Mouse (Mus musculus): ENCODE measurements around the gene Lonp1. TPM values are rescaled to one million over a fixed set of nuclear protein-coding genes. Genes with fewer than 3 reads are reported as not detected.
"Not testable (repeated sequence)": the region's sequence is repeated elsewhere in the genome, so short reads cannot be mapped to it uniquely, and the experiment has no call there.

The Lonp1 gene
- polyA plus RNA-seq, 1 experiment from 2014 or later, result 40.7 TPM

DNA sequence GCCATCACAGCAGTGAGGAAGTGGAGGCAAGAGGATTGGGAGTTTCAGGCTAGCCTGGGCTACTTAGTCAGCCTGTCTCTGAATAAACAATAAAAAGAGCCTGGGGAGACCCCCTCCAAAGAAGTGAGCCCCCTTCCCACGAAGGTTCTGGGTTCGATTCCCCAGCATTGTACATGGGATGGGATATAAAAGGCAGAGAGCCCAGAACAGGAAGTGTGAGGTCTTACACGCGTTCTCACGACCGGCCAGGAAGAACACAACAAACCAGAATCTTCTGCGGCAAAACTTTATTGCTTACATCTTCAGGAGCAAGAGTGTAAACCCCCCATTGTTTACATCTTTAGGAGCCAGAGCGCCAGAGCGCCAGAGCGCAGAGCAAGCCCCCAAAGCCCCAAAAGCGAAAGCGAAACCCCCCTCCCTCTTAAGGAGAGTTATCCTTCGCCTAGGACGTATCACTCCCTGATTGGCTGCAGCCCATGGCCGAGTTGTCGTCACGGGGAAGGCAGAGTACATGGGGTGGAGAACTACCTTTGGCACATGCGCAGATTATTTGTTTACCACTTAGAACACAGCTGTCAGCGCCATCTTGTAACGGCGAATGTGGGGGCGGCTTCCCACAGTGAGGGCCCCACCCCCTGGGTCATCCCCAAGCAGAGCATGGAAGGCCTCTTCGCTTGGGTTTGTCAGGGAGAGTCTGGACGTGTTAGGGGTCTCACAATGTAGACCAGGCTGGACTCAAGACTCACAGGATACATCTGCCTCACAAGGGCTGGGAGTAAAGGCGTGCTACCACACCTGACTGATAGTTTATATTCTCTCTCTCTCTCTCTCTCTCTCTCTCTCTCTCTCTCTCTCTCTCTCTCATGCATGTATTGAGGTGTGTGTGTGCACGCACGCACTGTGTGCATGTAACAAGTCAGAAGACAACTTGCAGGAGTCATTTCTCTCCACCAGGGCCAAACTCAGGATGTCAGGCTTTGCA is 3.4 kb upstream of the Lonp1 start:
- H3K36me3 ChIP-seq (ENCODE audit: control insufficient read depth, insufficient read depth, low read length); H3K4me2 ChIP-seq (ENCODE audit: low read depth, low read length); H3K4me3 ChIP-seq (ENCODE audit: low read depth, low read length); H3K9ac ChIP-seq (replicated peaks; ENCODE audit: low read depth, low read length); H3K27ac ChIP-seq (ENCODE audit: low read depth, low read length); H3K9me3 ChIP-seq (ENCODE audit: control insufficient read depth, low read length); ATAC-seq (ENCODE audit: low read depth); H3K27me3 ChIP-seq (ENCODE audit: control insufficient read depth, insufficient read depth, low read length): not testable (repeated sequence)
- peaks cover 13% of the 10 kb centered on the region; the same call in 1 of the 2 replicates for H3K4me1 ChIP-seq (ENCODE audit: control insufficient read depth, insufficient read depth, low read length)
- WGBS, result 89% methylated on average over 27 of the region's 27 CpGs

DNA sequence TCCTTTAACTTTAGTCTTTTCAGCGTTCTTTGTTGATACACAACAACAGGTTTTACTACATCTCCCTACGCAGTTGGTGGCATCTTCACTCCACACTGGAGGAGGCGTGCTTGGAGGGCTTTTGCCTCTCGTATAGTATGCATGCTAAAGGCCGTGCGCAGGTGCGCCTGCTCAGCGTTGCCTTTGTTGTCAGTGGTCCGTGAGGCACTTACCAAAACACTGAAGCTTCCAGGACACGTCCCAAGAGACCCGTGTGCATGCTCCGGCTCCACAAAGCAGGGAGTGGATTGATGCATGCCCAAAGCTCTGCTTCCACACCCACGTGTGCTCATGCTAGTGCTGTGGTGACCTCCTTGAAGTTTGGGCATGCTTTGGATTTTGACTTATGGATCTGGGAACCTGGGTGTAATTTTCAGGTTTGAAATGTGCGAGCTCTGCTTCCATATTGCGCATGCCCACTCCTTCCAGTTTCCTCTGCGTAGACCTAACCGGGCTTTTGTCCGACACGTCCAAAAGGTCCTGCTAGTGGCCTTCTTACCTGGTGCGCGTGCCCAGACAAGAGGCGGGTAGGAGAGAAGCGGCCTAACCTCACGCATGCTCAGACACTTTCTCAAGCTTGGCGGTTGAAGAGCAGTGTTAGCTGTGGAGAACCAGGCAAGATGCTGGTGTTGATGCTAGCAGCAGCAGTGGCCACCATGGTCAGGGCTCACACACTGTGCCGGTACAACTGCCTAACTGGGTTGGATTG is 1.0 kb upstream of the Lonp1 start, which contains the start of gene Catsperd:
TSS of gene Catsperd (plus strand) at position 614 of the 748 bp plus-strand sequence.
- H3K27ac ChIP-seq (ENCODE audit: low read depth, low read length), result peak within 1 kb of the TSS; percentile 72
- H3K9me3 ChIP-seq (ENCODE audit: control insufficient read depth, low read length), result no peaks in the 10 kb centered on the region
- peak within 1 kb of the TSS; percentile 82 for H3K4me3 ChIP-seq (ENCODE audit: low read depth, low read length)
- 0 out of 2 replicates have a peak, but pooled peaks cover 2% of the 10 kb centered on the region for H3K36me3 ChIP-seq (ENCODE audit: control insufficient read depth, insufficient read depth, low read length)
- peaks cover 18% of the 10 kb centered on the region; the same call in 1 of the 2 replicates for H3K4me1 ChIP-seq (ENCODE audit: control insufficient read depth, insufficient read depth, low read length)
- no peaks in the 10 kb centered on the region for H3K27me3 ChIP-seq (ENCODE audit: control insufficient read depth, insufficient read depth, low read length)
- ATAC-seq (ENCODE audit: low read depth), result peak; percentile 62
- H3K4me2 ChIP-seq (ENCODE audit: low read depth, low read length), result peak within 1 kb of the TSS; percentile 97
- peak within 1 kb of the TSS; percentile 86; the same call in 1 of the 2 replicates for H3K9ac ChIP-seq (replicated peaks; ENCODE audit: low read depth, low read length)
- WGBS, result 13% methylated on average over 26 of the region's 26 CpGs

DNA sequence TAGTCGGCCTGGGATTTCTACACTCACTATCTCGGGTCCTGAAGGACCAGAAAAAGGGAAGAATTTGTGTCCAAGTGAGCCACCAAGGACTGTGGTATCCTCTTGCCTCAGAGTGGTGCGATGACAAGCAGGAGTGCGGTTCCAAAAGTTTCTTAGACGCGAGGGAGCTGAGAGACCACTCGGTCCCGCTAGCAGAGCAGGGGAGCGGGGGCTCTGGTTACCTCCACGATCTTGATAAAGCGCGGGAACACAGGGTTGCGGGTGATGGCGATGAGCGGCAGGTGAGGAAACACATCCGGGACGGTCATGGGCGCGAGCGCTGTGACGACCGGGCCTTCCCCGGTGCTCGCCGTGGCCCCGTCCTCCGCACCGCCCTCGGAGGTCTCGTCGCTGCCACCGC is 427 bp downstream of the Lonp1 start:
- Histone ChIP-seq H3K36me3 (ENCODE audit: control insufficient read depth, insufficient read depth, low read length) (peaks cover 13% of the 10 kb centered on the region; the same call in 1 of the 2 replicates), H3K4me2 (ENCODE audit: low read depth, low read length) (peak overlapping the region; percentile 97), H3K27me3 (ENCODE audit: control insufficient read depth, insufficient read depth, low read length) (no peaks in the 10 kb centered on the region), H3K27ac (ENCODE audit: low read depth, low read length) (peak overlapping the region; percentile 72), H3K4me3 (ENCODE audit: low read depth, low read length) (peak overlapping the region; percentile 82), H3K4me1 (ENCODE audit: control insufficient read depth, insufficient read depth, low read length) (peaks cover 18% of the 10 kb centered on the region; the same call in 1 of the 2 replicates), H3K9ac (replicated peaks; ENCODE audit: low read depth, low read length) (peak overlapping the region; percentile 86), H3K9me3 (ENCODE audit: control insufficient read depth, low read length) (no peaks in the 10 kb centered on the region)
- WGBS, result 2% methylated on average over 32 of the region's 32 CpGs
- no peak for ATAC-seq (ENCODE audit: low read depth)

DNA sequence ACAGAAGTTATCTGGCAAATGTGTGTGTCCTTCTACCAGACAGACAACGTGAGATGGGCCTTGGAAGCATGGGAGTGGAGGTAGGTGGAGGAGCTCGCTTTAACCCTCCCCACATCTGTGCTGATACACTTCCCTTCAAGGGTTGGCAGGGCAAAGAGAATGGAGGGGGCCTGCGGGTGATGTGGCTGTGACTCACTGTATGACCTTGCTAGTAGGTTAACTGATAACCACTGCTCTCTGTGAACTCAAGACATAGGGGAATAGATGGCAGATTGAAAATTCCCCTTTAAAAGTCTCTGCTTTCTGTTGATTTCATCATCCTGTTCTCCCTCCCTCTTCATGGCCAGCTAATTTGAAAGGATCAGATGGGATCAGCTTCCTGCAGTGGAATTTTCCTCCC is 1.2 kb downstream of the Lonp1 start:
- Histone ChIP-seq H3K9me3 (ENCODE audit: control insufficient read depth, low read length) (no peaks in the 10 kb centered on the region), H3K4me2 (ENCODE audit: low read depth, low read length) (peak overlapping the region; percentile 97; the same call in 1 of the 2 replicates), H3K27me3 (ENCODE audit: control insufficient read depth, insufficient read depth, low read length) (no peaks in the 10 kb centered on the region), H3K4me1 (ENCODE audit: control insufficient read depth, insufficient read depth, low read length) (peaks cover 18% of the 10 kb centered on the region; the same call in 1 of the 2 replicates), H3K36me3 (ENCODE audit: control insufficient read depth, insufficient read depth, low read length) (peaks cover 16% of the 10 kb centered on the region), H3K4me3 (ENCODE audit: low read depth, low read length) (no peak overlapping the region), H3K27ac (ENCODE audit: low read depth, low read length) (no peak overlapping the region), H3K9ac (replicated peaks; ENCODE audit: low read depth, low read length) (no peak overlapping the region)
- no peak for ATAC-seq (ENCODE audit: low read depth)
- WGBS, result 90% methylated on average over 3 of the region's 3 CpGs

DNA sequence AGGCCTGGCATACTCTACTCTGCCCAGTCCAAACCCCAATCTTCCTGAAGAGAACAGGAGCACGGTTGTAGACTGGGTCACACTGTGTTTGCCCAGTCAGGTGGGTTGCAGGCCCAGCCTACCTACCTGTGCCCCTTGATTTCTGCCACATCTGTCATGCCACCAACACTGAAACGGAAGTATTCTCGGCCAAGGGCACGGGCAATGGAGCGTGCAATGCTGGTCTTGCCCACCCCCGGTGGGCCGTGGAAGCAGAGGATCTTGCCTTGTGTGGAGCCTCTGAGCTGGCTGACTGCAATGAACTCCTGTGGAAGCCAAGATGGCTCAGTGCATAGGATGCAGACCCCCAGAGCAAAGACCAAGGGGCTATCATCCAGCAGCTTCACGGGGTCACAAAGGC is 9.1 kb downstream of the Lonp1 start:
- Histone ChIP-seq H3K9ac (replicated peaks; ENCODE audit: low read depth, low read length) (no peak overlapping the region), H3K27ac (ENCODE audit: low read depth, low read length) (no peak overlapping the region), H3K9me3 (ENCODE audit: control insufficient read depth, low read length) (no peaks in the 10 kb centered on the region), H3K27me3 (ENCODE audit: control insufficient read depth, insufficient read depth, low read length) (no peaks in the 10 kb centered on the region), H3K4me3 (ENCODE audit: low read depth, low read length) (no peak overlapping the region), H3K4me2 (ENCODE audit: low read depth, low read length) (no peak overlapping the region), H3K36me3 (ENCODE audit: control insufficient read depth, insufficient read depth, low read length) (peaks cover 74% of the 10 kb centered on the region), H3K4me1 (ENCODE audit: control insufficient read depth, insufficient read depth, low read length) (peaks cover 10% of the 10 kb centered on the region)
- no peak for ATAC-seq (ENCODE audit: low read depth)
- WGBS, result 89% methylated on average over 8 of the region's 8 CpGs

DNA sequence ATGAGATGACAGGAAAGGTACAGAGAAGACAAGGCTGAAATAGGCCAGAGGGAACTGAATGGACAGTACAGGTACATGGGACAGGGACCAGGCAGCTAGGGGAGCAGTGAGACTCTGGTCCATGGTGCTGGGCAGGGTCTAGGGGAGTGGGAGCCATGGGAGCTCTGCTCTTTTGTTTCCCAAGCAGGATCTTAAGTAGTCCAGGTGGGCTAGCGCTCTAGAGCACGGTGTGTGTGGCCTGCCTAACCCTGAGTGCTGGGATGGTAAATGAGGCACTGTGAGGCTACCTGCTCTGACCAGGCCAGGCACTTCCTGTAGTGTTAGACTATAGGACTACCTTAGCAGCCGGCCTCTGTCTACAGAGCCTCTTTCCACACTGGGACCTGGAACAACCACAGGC is 10.0 kb downstream of the Lonp1 start:
- Histone ChIP-seq H3K4me1 (ENCODE audit: control insufficient read depth, insufficient read depth, low read length) (peaks cover 10% of the 10 kb centered on the region), H3K4me3 (ENCODE audit: low read depth, low read length) (no peak overlapping the region), H3K4me2 (ENCODE audit: low read depth, low read length) (no peak overlapping the region), H3K9me3 (ENCODE audit: control insufficient read depth, low read length) (no peaks in the 10 kb centered on the region), H3K27ac (ENCODE audit: low read depth, low read length) (no peak overlapping the region), H3K27me3 (ENCODE audit: control insufficient read depth, insufficient read depth, low read length) (no peaks in the 10 kb centered on the region), H3K9ac (replicated peaks; ENCODE audit: low read depth, low read length) (no peak overlapping the region), H3K36me3 (ENCODE audit: control insufficient read depth, insufficient read depth, low read length) (peaks cover 66% of the 10 kb centered on the region)
- 91% methylated on average over 3 of the region's 3 CpGs for WGBS
- no peak for ATAC-seq (ENCODE audit: low read depth)

DNA sequence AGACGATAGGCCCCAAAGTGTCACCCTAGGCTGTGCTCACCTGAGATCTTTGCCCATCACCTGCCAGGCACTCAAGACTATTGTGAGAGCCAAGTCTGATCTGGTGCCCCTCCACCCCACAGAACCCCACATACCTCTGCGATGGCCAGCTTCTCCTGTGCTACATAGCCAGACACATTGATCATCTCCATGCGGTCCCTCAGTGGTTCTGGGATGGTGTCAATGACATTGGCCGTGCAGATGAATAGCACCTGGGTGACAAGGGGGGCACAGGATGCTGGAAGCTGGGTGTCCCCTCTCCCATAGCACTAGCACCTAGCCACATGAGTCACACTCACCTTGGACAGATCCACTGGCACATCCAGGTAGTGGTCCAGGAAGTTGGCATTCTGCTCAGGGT is 10.9 kb downstream of the Lonp1 start:
- Histone ChIP-seq H3K4me2 (ENCODE audit: low read depth, low read length) (no peak overlapping the region), H3K9ac (replicated peaks; ENCODE audit: low read depth, low read length) (no peak overlapping the region), H3K4me3 (ENCODE audit: low read depth, low read length) (no peak overlapping the region), H3K36me3 (ENCODE audit: control insufficient read depth, insufficient read depth, low read length) (peaks cover 64% of the 10 kb centered on the region), H3K4me1 (ENCODE audit: control insufficient read depth, insufficient read depth, low read length) (peaks cover 10% of the 10 kb centered on the region), H3K9me3 (ENCODE audit: control insufficient read depth, low read length) (no peaks in the 10 kb centered on the region), H3K27me3 (ENCODE audit: control insufficient read depth, insufficient read depth, low read length) (no peaks in the 10 kb centered on the region), H3K27ac (ENCODE audit: low read depth, low read length) (no peak overlapping the region)
- ATAC-seq (ENCODE audit: low read depth), result no peak
- 95% methylated on average over 4 of the region's 4 CpGs for WGBS

DNA sequence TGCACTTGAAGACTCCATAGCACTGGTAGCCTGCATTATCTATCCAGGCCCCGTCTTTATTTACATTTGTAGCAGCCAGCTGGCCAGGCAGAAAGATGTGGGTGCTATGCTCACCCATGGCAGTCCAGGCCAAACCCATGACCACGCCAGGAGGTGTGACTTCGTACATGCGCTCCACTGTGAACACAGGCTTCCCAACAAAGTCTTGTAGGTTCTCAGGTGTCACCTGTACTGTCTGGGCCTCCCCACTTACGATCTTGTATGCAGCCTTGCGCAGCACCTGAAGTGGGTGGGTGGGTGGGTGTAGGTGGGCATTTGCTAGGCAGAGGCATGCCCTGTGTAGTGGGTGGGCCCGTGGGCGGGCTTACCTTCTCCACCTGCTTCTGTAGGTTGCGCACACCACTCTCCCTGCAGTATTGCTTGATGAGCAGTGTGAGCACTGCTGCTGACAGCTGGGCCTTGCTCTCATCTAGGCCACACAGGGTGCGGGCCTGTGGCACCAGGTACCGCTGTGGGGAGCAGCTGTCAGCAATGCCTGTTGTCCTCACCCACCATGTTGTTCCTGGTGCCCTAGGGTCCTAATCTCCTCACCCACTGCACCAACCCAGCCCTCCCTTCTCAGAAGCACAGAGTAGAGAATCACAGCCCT is 11.4 kb downstream of the Lonp1 start:
- no peak overlapping the region for H3K4me3 ChIP-seq (ENCODE audit: low read depth, low read length)
- H3K9ac ChIP-seq (replicated peaks; ENCODE audit: low read depth, low read length), result no peak overlapping the region

More for the DNA sequence above, 11.4 kb downstream of the Lonp1 start:
- Histone ChIP-seq H3K27ac (ENCODE audit: low read depth, low read length) (no peak overlapping the region), H3K9me3 (ENCODE audit: control insufficient read depth, low read length) (no peaks in the 10 kb centered on the region), H3K4me2 (ENCODE audit: low read depth, low read length) (peak overlapping the region; percentile 83; the same call in 1 of the 2 replicates), H3K27me3 (ENCODE audit: control insufficient read depth, insufficient read depth, low read length) (no peaks in the 10 kb centered on the region), H3K36me3 (ENCODE audit: control insufficient read depth, insufficient read depth, low read length) (peaks cover 58% of the 10 kb centered on the region), H3K4me1 (ENCODE audit: control insufficient read depth, insufficient read depth, low read length) (peaks cover 12% of the 10 kb centered on the region)
- ATAC-seq (ENCODE audit: low read depth), result 0 out of 2 replicates have a peak, but pooled peaks have one; percentile 4
- WGBS, result 87% methylated on average over 11 of the region's 11 CpGs

All from neural tube, embryonic 14.5 days (tissue).